Mouse (Mus musculus): ENCODE data around the gene Nectin4.
"Not testable (repeated sequence)": the region's sequence is repeated elsewhere in the genome, so short reads cannot be mapped to it uniquely, and the experiment has no call there.

Nectin4 gene

GRCm38 (mm10) chr1:171369845-171370556 is at the start of gene Nectin4:
Nectin4 (plus strand) TSS chr1:171370099.
- DNase-seq (ENCODE audit: low spot score): no peak

- no peak for DNase-seq (ENCODE audit: low spot score)
These were observed 49.7 kb upstream of the Nectin4 start for GRCm38 (mm10) chr1:171320151-171320550.

DNA sequence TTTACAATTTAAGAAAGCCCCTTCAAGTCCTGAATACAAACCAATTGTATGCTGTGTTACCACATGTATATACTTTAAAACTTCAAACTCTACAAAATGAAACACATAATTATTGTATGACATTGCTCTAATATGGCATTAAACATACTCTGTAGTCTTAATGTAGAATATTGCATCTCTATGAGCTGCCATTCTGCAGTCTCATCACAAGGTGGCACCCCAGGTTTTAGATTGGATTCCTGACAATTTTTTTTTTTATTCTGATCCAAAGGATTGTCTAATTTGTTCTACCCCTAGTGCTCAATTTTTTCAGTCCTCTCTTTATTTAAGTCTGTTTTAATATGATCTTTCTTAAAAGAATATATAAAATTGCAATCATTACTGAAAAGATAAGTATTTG is 48.5 kb upstream of the Nectin4 start:
- peak; percentile 52 for DNase-seq (ENCODE audit: low spot score)

GRCm38 (mm10) chr1:171322012-171322411 is 47.9 kb upstream of the Nectin4 start:
- no peak for DNase-seq (ENCODE audit: low spot score)

DNA sequence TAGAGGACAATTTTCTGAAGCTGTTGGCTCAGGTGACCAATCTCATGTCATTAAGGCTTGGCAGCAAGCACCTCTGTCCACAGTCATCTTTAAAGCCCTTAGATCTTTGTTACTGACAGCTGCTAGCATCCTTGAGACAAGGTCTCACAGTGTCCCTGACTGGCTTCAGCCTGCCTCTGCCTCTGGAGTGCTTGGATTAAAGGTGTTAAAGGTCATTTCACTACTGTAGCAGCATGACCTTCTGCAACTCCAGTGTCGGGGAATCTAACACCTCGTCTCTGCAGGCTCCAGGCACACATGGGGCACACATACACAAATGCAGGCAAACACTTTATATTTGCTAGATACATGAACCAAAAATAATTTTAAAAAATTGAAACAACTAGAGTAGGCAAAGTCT is 44.3 kb upstream of the Nectin4 start:
- no peak for DNase-seq (ENCODE audit: low spot score)

DNA sequence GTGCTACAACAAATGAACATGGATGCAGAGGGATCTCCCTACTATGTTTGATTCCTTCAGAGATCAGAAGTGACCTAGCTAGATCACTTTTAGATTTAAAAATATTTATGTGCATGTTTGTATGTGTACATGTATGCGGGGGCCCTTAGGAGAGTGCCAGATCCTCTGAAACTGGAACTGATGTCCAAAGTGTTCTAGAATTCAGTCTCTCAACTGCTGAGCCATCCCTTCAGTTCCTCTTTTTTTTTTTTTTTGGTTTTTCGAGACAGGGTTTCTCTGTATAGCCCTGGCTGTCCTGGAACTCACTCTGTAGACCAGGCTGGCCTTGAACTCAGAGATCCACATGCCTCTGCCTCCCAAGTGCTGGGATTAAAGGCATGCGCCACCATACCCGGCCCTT is 43.3 kb upstream of the Nectin4 start:
- not testable (repeated sequence) for DNase-seq (ENCODE audit: low spot score)

- peak; percentile 34 for DNase-seq (ENCODE audit: low spot score)
These were observed 41.7 kb upstream of the Nectin4 start for GRCm38 (mm10) chr1:171328244-171328643.

- DNase-seq (ENCODE audit: low spot score): peak; percentile 94
These were observed 41.0 kb upstream of the Nectin4 start, which contains the start of gene Dedd for GRCm38 (mm10) chr1:171328839-171329432. Dedd (plus strand) TSS chr1:171329145.

GRCm38 (mm10) chr1:171329433-171330215 is 40.3 kb upstream of the Nectin4 start:
- peak; percentile 88 for DNase-seq (ENCODE audit: low spot score)

- peak; percentile 26 for DNase-seq (ENCODE audit: low spot score)
These were observed 39.7 kb upstream of the Nectin4 start for GRCm38 (mm10) chr1:171330216-171330560.

DNA sequence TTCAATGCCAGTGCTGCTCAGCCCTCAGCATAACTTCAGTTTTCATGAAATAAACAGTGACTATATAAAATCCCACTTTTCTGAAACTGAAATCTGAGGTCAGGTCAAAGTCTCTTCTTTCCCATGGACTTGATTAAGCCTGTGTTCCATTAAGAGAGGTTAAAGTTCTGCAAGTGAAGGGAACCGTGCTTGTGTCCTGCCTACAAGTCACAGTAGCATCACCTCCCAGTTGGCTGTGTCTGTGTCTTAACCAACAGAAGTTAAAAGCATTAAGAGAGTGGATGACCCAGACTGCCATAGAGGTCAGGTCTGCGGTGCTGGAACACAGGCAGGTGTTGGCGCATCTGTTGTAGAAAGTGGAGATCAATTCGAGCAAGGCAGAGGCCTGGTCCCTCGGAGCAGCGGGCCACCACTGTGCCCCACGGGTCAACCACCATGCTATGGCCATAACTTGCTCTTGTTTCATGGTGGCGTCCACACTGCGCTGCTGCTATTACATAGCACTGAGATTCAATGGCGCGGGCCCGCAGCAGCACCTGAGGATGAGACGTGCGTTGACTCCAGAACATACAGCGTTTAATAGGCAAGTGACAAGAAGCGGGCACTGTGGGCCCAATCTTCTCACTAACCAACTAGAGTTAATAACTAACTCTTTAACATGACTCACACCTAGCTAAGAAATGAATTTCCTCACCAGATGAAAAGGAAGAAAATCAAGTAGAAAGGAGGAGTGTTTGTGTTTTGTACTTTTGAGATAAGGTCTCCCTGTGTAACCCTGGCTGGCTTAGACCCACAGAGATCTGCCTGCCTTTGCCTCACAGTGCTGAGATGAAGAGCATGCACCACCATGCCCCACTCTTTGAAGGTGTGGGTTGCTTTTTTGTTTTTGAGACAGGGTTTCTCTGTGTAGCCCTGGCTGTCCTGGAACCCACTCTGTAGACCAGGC is 27.4 kb upstream of the Nectin4 start:
- no peak for DNase-seq (ENCODE audit: low spot score)

DNA sequence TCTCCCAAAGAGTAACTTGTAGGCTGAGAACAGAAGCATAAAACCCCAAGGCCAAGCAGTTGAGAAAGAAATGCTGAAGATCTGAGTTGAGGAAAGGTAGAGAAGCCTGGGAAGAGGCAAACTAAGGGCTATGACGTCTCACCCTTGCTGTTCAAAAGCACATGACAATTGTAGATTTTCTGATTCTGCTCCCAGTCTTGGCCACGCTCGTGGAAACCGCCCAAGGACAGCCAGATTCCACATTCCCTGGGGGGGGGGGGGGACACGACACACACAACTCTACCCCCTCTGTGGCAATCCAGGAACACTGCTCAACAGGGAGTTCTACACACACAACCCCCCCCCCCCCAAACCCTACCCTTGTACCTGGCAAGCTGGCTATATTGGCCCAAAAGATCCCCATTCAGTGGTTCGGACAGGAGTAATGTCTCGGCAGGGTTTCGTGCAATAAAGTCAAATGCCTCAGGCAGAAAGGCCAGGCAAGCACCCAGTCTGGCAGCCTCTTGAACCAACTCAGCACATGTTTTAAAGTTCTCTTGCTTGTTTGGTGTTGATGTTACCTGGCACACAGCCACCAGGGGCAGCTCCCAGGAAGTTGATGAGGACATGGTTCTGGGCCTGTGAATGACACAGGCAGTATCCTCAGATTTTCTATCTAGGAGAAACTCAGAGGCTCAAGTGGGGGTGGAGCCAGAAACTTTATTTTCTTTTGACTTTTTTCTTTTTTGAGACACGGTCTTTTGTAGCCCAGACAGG is 25.8 kb upstream of the Nectin4 start:
- no peak for DNase-seq (ENCODE audit: low spot score)

- no peak for DNase-seq (ENCODE audit: low spot score)
These were observed 25.2 kb upstream of the Nectin4 start for GRCm38 (mm10) chr1:171344715-171345114.

GRCm38 (mm10) chr1:171345225-171346094 is 24.4 kb upstream of the Nectin4 start, which contains the start of the genes Nit1 and Pfdn2:
Nit1 (minus strand) TSS chr1:171345646.
Pfdn2 (plus strand) TSS chr1:171345670.
- DNase-seq (ENCODE audit: low spot score): peak; percentile 97

GRCm38 (mm10) chr1:171346095-171346450 is 23.8 kb upstream of the Nectin4 start:
- peak; percentile 27 for DNase-seq (ENCODE audit: low spot score)

GRCm38 (mm10) chr1:171348665-171349064 is 21.2 kb upstream of the Nectin4 start:
- no peak for DNase-seq (ENCODE audit: low spot score)

GRCm38 (mm10) chr1:171349210-171349609 is 20.7 kb upstream of the Nectin4 start:
- DNase-seq (ENCODE audit: low spot score): no peak

DNA sequence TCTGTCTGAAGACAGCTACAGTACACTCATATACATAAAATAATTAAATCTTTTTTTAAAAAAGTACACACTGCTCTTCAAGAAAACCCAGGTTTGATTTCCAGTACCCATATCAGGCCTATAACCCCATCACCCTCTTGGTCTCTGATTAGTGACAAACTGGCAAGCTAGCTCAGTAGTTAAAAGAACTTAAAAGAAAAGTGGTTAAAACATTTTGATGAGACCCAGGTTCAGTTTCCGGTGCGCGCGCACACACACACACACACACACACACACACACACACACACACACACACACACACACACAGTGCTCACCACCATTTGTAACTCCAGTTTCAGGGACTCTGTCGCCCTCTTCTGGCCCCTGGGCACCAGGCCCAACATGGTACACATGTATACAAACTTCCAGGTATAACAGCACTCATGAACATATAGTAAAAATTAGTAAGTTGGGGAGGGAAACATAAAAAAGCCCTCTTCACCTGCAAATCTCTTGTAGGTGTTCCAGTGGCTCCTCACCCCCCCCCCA is 14.0 kb upstream of the Nectin4 start:
- DNase-seq (ENCODE audit: low spot score): peak; percentile 41

GRCm38 (mm10) chr1:171356814-171357213 is 13.1 kb upstream of the Nectin4 start:
- DNase-seq (ENCODE audit: low spot score): no peak

DNA sequence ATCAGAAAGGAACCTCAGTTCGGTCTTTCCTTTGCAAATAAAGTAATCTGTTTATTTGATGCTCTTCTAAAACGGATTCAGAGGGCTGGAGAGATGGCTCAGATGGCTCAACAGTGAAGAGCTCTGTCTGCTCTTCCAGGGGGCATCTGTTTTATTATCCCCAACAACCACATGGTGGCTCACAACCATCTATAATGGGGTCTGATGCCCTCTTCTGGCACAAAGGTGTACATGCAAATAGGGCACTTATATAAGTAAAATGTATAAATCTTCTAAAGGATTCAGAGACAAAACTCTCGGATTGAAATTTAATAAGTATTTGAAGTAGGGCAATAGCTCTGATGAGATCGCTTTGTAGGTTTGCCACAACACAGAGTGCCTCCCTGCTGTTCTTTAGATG is 11.5 kb upstream of the Nectin4 start:
- peak; percentile 61 for DNase-seq (ENCODE audit: low spot score)
